ENCODE assay signal across 8 mouse cellular contexts in the genomic region with DNA sequence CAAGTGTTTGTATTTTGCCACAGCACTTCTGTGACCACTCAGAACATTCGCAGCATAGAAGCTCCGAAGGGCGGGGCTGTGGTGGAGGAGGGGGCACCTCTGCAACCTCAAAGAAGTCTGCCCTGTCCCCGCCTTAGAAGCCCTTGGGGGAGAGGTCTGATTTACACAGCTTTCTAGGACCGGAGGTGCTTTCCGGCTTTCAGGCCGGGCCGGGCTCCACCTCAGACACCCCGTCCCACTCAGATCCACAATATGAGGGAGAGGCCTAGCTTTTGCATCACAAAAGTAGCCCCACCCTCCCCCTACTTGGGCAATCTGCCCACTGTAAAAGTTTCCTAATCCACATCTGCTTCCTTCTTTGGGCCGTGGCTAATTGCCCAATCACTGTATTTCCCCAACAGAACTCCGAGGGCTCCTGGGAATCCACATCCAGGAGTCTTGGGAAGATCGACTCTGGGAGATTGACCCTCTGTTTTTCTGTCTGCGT. TPM values are rescaled to one million over a fixed set of nuclear protein-coding genes. Genes with fewer than 3 reads are reported as not detected.
DNase-seq lines count a peak whose midpoint lies in the region; ATAC-seq and TF ChIP-seq lines count a peak whose summit lies in the region.

No protein-coding gene starts in this region.

- peak overlapping the region; percentile 100 for H3K27ac ChIP-seq in ES-E14 (ENCODE audit: insufficient read depth, low read depth, low read length, poor library complexity, severe bottlenecking)
- H3K27ac ChIP-seq in intestine, embryonic 16.5 days (ENCODE audit: low read length), result peak overlapping the region; percentile 43
- H3K27ac ChIP-seq in lung, embryonic 16.5 days (ENCODE audit: low read length), result peak overlapping the region; percentile 75

- no peaks in the 10 kb centered on the region for H3K9me3 ChIP-seq in ES-E14 (ENCODE audit: control insufficient read depth, insufficient read depth, low read depth, low read length)
- no peaks in the 10 kb centered on the region for H3K9me3 ChIP-seq in intestine, embryonic 16.5 days (ENCODE audit: control insufficient read depth, low read length)
- no peaks in the 10 kb centered on the region for H3K9me3 ChIP-seq in lung, embryonic 16.5 days (ENCODE audit: control insufficient read depth, low read length)

- no peaks in the 10 kb centered on the region for H3K36me3 ChIP-seq in ES-E14 (ENCODE audit: control insufficient read depth, insufficient read depth, low read length, poor library complexity, severe bottlenecking)
- H3K36me3 ChIP-seq in intestine, embryonic 16.5 days (ENCODE audit: control insufficient read depth, insufficient read depth, low read length), result no peaks in the 10 kb centered on the region
- no peaks in the 10 kb centered on the region for H3K36me3 ChIP-seq in lung, embryonic 16.5 days (ENCODE audit: control insufficient read depth, insufficient read depth, low read length)

- in situ Hi-C loops in ES-E14 (cut with MboI; ENCODE audit: low sequenced_read_pairs in 2 of 2, unreplicated experiment in 2 of 2), result no loop called here

- peaks cover 8% of the 10 kb centered on the region for H3K27me3 ChIP-seq in intestine, embryonic 16.5 days (replicated peaks; ENCODE audit: control insufficient read depth, insufficient read depth, low read length)
- H3K27me3 ChIP-seq in lung, embryonic 16.5 days (ENCODE audit: control insufficient read depth, insufficient read depth, low read depth, low read length), result peaks cover 7% of the 10 kb centered on the region; the same call in 1 of the 2 replicates

- peak; percentile 95 for DNase-seq in ES-E14 (ENCODE audit: low read depth, low spot score)
- peak; percentile 74 for DNase-seq in brain, embryonic 14.5 days (ENCODE audit: low read depth)
- DNase-seq in skeletal muscle tissue, adult 2 months (ENCODE audit: low read depth, low spot score), result peak; percentile 82
- DNase-seq in frontal cortex, adult 2 months (ENCODE audit: extremely low spot score in 1 of 2, low spot score in 1 of 2), result no peak

- peak overlapping the region; percentile 81 for H3K9ac ChIP-seq in ES-E14 (ENCODE audit: insufficient read depth, low read depth, low read length, poor library complexity, severe bottlenecking)
- H3K9ac ChIP-seq in intestine, embryonic 16.5 days (ENCODE audit: low read depth, low read length), result peak overlapping the region; percentile 55; the same call in 1 of the 2 replicates
- H3K9ac ChIP-seq in lung, embryonic 16.5 days (ENCODE audit: low read length), result peak overlapping the region; percentile 62

- H3K4me1 ChIP-seq in ES-E14 (ENCODE audit: control insufficient read depth in 2 of 2, insufficient read depth in 2 of 2, low read length in 2 of 2, poor library complexity in 1 of 2), result peaks cover 21 to 52% of the 10 kb centered on the region in 2 experiments
- peaks cover 13% of the 10 kb centered on the region for H3K4me1 ChIP-seq in intestine, embryonic 16.5 days (ENCODE audit: control insufficient read depth, insufficient read depth, low read length)
- peaks cover 14% of the 10 kb centered on the region for H3K4me1 ChIP-seq in lung, embryonic 16.5 days (replicated peaks; ENCODE audit: control insufficient read depth, insufficient read depth, low read length)

- peak overlapping the region; percentile 47 to 53 for H3K4me3 ChIP-seq in ES-E14 (ENCODE audit: insufficient read depth in 1 of 2, low read depth in 1 of 2, low read length in 2 of 2, poor library complexity in 1 of 2, severe bottlenecking in 1 of 2)
- peak overlapping the region; percentile 18 for H3K4me3 ChIP-seq in intestine, embryonic 16.5 days (ENCODE audit: low read length)
- H3K4me3 ChIP-seq in lung, embryonic 16.5 days (ENCODE audit: low read length), result peak overlapping the region; percentile 33

- no peak for TF ChIP-seq POLR2A in brain, embryonic 14.5 days (IDR thresholded peaks at IDR 0.05; ENCODE audit: borderline replicate concordance, extremely low read depth, insufficient read depth, insufficient read length, poor library complexity, severe bottlenecking)

- peak overlapping the region; percentile 41 for H3K4me2 ChIP-seq in intestine, embryonic 16.5 days (ENCODE audit: low read depth, low read length)
- H3K4me2 ChIP-seq in lung, embryonic 16.5 days (ENCODE audit: low read depth, low read length), result peak overlapping the region; percentile 56

- no peak for TF ChIP-seq CTCF in brain, embryonic 14.5 days (IDR thresholded peaks at IDR 0.05; ENCODE audit: borderline replicate concordance, extremely low read depth, insufficient read depth, insufficient read length)

- ATAC-seq in granulocyte monocyte progenitor cell, adult 5-6 weeks (replicated peaks; ENCODE audit: poor library complexity, severe bottlenecking), result peak; percentile 68
- peak; percentile 76 for ATAC-seq in intestine, embryonic 16.5 days
- peak; percentile 92 for ATAC-seq in lung, embryonic 16.5 days (ENCODE audit: low read depth)
- no peak for ATAC-seq in inflammation-experienced regulatory T-cells, adult 6 months

- 9% methylated on average over 13 of the region's 13 CpGs for WGBS in intestine, embryonic 16.5 days
- WGBS in lung, embryonic 16.5 days, result 2% methylated on average over 13 of the region's 13 CpGs

TF ChIP-seq in ES-E14, 5 proteins besides CTCF, POLR2A, EP300 and RAD21:
- TF ChIP-seq ZNF384 (IDR thresholded peaks at IDR 0.05; ENCODE audit: low read depth, low read length) (no peak), MAFK (IDR thresholded peaks at IDR 0.05; ENCODE audit: insufficient read depth, low read depth, low read length) (0 out of 2 replicates have a peak, but pooled peaks have one; percentile 19), CHD2 (IDR thresholded peaks at IDR 0.05; ENCODE audit: low read depth, low read length) (peak; percentile 50; the same call in 1 of the 2 replicates), ZC3H11A (IDR thresholded peaks at IDR 0.05; ENCODE audit: borderline replicate concordance, low read depth, low read length) (no peak), HCFC1 (IDR thresholded peaks at IDR 0.05; ENCODE audit: borderline replicate concordance, insufficient read depth, low read length) (peak; percentile 69)

RNA-seq across cellular contexts. Expression of gene Lefty2, which starts 4.3 kb away (rescaled TPM):
- 68.3 and 219 TPM in 2 replicates for total RNA-seq in ES-E14 (2012; rRNA removed)
- polyA plus RNA-seq in brain, embryonic 14.5 days (2012; rRNA removed), result 1.4 and 2.0 TPM in 2 replicates
- total RNA-seq in granulocyte monocyte progenitor cell, adult 5-6 weeks (2014; fragmentation: Nextera tagmentation), result not detected in 2 replicates
- not detected in 2 replicates for total RNA-seq in granulocyte monocyte progenitor cell, adult 5-6 weeks (2017)
- polyA plus RNA-seq in intestine, embryonic 16.5 days (2015; fragmentation: Nextera tagmentation; extraction: Ambion mirVana), result 0.05 TPM in 1 of 2 replicates, not detected in the other
- 0.20 and 0.23 TPM in 2 replicates for polyA plus RNA-seq in lung, embryonic 16.5 days (2015; fragmentation: Nextera tagmentation; extraction: Ambion mirVana)
- 0.69 and 1.8 TPM in 2 replicates for polyA plus RNA-seq in frontal cortex, adult 2 months (2012; rRNA removed)
- not detected for polyA plus RNA-seq in inflammation-experienced regulatory T-cells, adult 6 months (2017; shearing (Covaris generic))

RNA-seq across cellular contexts. Expression of gene Pycr2, which starts 15.5 kb away (rescaled TPM):
- total RNA-seq in ES-E14 (2012; rRNA removed), result 122 and 151 TPM in 2 replicates
- 45.7 and 65.9 TPM in 2 replicates for polyA plus RNA-seq in brain, embryonic 14.5 days (2012; rRNA removed)
- total RNA-seq in granulocyte monocyte progenitor cell, adult 5-6 weeks (2014; fragmentation: Nextera tagmentation), result 48.7 and 53.2 TPM in 2 replicates
- 27.8 and 28.4 TPM in 2 replicates for total RNA-seq in granulocyte monocyte progenitor cell, adult 5-6 weeks (2017)
- 63.8 and 73.2 TPM in 2 replicates for polyA plus RNA-seq in intestine, embryonic 16.5 days (2015; fragmentation: Nextera tagmentation; extraction: Ambion mirVana)
- polyA plus RNA-seq in lung, embryonic 16.5 days (2015; fragmentation: Nextera tagmentation; extraction: Ambion mirVana), result 80.7 and 84.3 TPM in 2 replicates
- 35.6 and 39.2 TPM in 2 replicates for polyA plus RNA-seq in frontal cortex, adult 2 months (2012; rRNA removed)
- 10 to 100 TPM; 39.9 to 46.0 (median 44.5) TPM for polyA plus RNA-seq in inflammation-experienced regulatory T-cells, adult 6 months (2017; shearing (Covaris generic))

RNA-seq across cellular contexts. Expression of gene Sde2, which starts 37.7 kb away (rescaled TPM):
- 39.6 and 41.2 TPM in 2 replicates for total RNA-seq in ES-E14 (2012; rRNA removed)
- 22.0 and 25.5 TPM in 2 replicates for polyA plus RNA-seq in brain, embryonic 14.5 days (2012; rRNA removed)
- 18.0 and 23.5 TPM in 2 replicates for total RNA-seq in granulocyte monocyte progenitor cell, adult 5-6 weeks (2014; fragmentation: Nextera tagmentation)
- 29.5 and 29.8 TPM in 2 replicates for total RNA-seq in granulocyte monocyte progenitor cell, adult 5-6 weeks (2017)
- 28.3 and 30.8 TPM in 2 replicates for polyA plus RNA-seq in intestine, embryonic 16.5 days (2015; fragmentation: Nextera tagmentation; extraction: Ambion mirVana)
- 33.0 and 38.3 TPM in 2 replicates for polyA plus RNA-seq in lung, embryonic 16.5 days (2015; fragmentation: Nextera tagmentation; extraction: Ambion mirVana)
- polyA plus RNA-seq in frontal cortex, adult 2 months (2012; rRNA removed), result 19.2 and 19.6 TPM in 2 replicates
- 10 to 100 TPM; 33.8 to 42.9 (median 37.5) TPM for polyA plus RNA-seq in inflammation-experienced regulatory T-cells, adult 6 months (2017; shearing (Covaris generic))

RNA-seq across cellular contexts. Expression of gene Lefty1, which starts 46.2 kb away (rescaled TPM):
- 281 and 714 TPM in 2 replicates for total RNA-seq in ES-E14 (2012; rRNA removed)
- 1.1 and 1.3 TPM in 2 replicates for polyA plus RNA-seq in brain, embryonic 14.5 days (2012; rRNA removed)
- 1.5 TPM in 1 of 2 replicates, not detected in the other for total RNA-seq in granulocyte monocyte progenitor cell, adult 5-6 weeks (2014; fragmentation: Nextera tagmentation)
- total RNA-seq in granulocyte monocyte progenitor cell, adult 5-6 weeks (2017), result 0.47 TPM in 1 of 2 replicates, not detected in the other
- 1.8 and 2.0 TPM in 2 replicates for polyA plus RNA-seq in intestine, embryonic 16.5 days (2015; fragmentation: Nextera tagmentation; extraction: Ambion mirVana)
- 1.5 and 1.6 TPM in 2 replicates for polyA plus RNA-seq in lung, embryonic 16.5 days (2015; fragmentation: Nextera tagmentation; extraction: Ambion mirVana)
- 1.8 and 4.3 TPM in 2 replicates for polyA plus RNA-seq in frontal cortex, adult 2 months (2012; rRNA removed)
- not detected for polyA plus RNA-seq in inflammation-experienced regulatory T-cells, adult 6 months (2017; shearing (Covaris generic))

RNA-seq across cellular contexts. Expression of gene Tmem63a, which starts 53.5 kb away (rescaled TPM):
- total RNA-seq in ES-E14 (2012; rRNA removed), result 14.7 and 30.5 TPM in 2 replicates
- polyA plus RNA-seq in brain, embryonic 14.5 days (2012; rRNA removed), result 3.3 and 3.6 TPM in 2 replicates
- total RNA-seq in granulocyte monocyte progenitor cell, adult 5-6 weeks (2014; fragmentation: Nextera tagmentation), result 29.5 and 36.9 TPM in 2 replicates
- total RNA-seq in granulocyte monocyte progenitor cell, adult 5-6 weeks (2017), result 14.8 and 16.1 TPM in 2 replicates
- 14.9 and 16.2 TPM in 2 replicates for polyA plus RNA-seq in intestine, embryonic 16.5 days (2015; fragmentation: Nextera tagmentation; extraction: Ambion mirVana)
- 15.8 and 16.4 TPM in 2 replicates for polyA plus RNA-seq in lung, embryonic 16.5 days (2015; fragmentation: Nextera tagmentation; extraction: Ambion mirVana)
- 29.6 and 30.2 TPM in 2 replicates for polyA plus RNA-seq in frontal cortex, adult 2 months (2012; rRNA removed)
- 10 to 100 TPM; 12.8 to 18.6 (median 14.0) TPM for polyA plus RNA-seq in inflammation-experienced regulatory T-cells, adult 6 months (2017; shearing (Covaris generic))

Comparison
In these comparisons a context has a peak if more than half of its experiments do, and no peak if none do; other contexts are left out.
1. DNase-seq: peak in ES-E14 (single experiment), brain, embryonic 14.5 days (single experiment) and skeletal muscle tissue, adult 2 months (single experiment); none in frontal cortex, adult 2 months (0 of 2).
2. H3K27ac ChIP-seq: peak in every context shown above with its lines; median percentile 100 in ES-E14; 75 in lung, embryonic 16.5 days; 43 in intestine, embryonic 16.5 days.
3. Peak in every context shown above with its lines, with median percentiles within 50 percentile points of each other: H3K4me3 ChIP-seq and H3K9ac ChIP-seq.